Mouse (Mus musculus) MEL (cell line): ENCODE measurements around the gene C1ql1. TPM values are rescaled to one million over a fixed set of nuclear protein-coding genes. Genes with fewer than 3 reads are reported as not detected.
"Not testable (repeated sequence)": the region's sequence is repeated elsewhere in the genome, so short reads cannot be mapped to it uniquely, and the experiment has no call there.

Experiments
- DNase-seq: peaks from one replicate; pipeline ENCODE4 v3.0.0; 2011; ENCODE audit warnings: low read depth, low spot score
- H3K27ac ChIP-seq: 2 replicates; pipeline ENCODE4 v1.5.1; 2012; ENCODE audit warnings: low read depth, mild to moderate bottlenecking, control low read depth, low read length, moderate library complexity; ENCODE audit not compliant: control insufficient read depth
- H3K27me3 ChIP-seq, 2 experiments: fragments of 150-350 bp in 1 of 2; sonication (generic) in 1 of 2; 2 replicates each; pipeline ENCODE4 v1.6.1; 2012; ENCODE audit warnings: low read length in 2 of 2, mild to moderate bottlenecking in 2 of 2, improper control_type of control experiment in 1 of 2, moderate library complexity in 1 of 2; ENCODE audit not compliant: insufficient read depth in 2 of 2, control insufficient read depth in 1 of 2
- H3K36me3 ChIP-seq, 2 experiments: 2 replicates each; pipeline ENCODE4 v1.6.1; 2012 to 2014; ENCODE audit warnings: low read length in 2 of 2, improper control_type of control experiment in 1 of 2, inconsistent platforms in 1 of 2, mild to moderate bottlenecking in 1 of 2; ENCODE audit not compliant: insufficient read depth in 2 of 2, control insufficient read depth in 1 of 2
- H3K4me1 ChIP-seq, 2 experiments: fragments of 150-350 bp in 1 of 2; sonication (generic) in 1 of 2; 2 replicates each; pipeline ENCODE4 v1.6.1; 2012; ENCODE audit warnings: low read length in 2 of 2, improper control_type of control experiment in 1 of 2, mild to moderate bottlenecking in 1 of 2; ENCODE audit not compliant: insufficient read depth in 2 of 2, control insufficient read depth in 1 of 2
- H3K4me3 ChIP-seq, 2 experiments: fragments of 150-350 bp in 1 of 2; sonication (generic) in 1 of 2; 2 replicates each; pipeline ENCODE4 v1.5.1; 2012; ENCODE audit warnings: low read depth in 2 of 2, low read length in 2 of 2, mild to moderate bottlenecking in 2 of 2, moderate library complexity in 2 of 2, control low read depth in 1 of 2, improper control_type of control experiment in 1 of 2; ENCODE audit not compliant: control insufficient read depth in 1 of 2, insufficient read depth in 1 of 2
- H3K79me2 ChIP-seq: 2 replicates; pipeline ENCODE4 v1.6.1; 2012; ENCODE audit warnings: mild to moderate bottlenecking, low read length, moderate library complexity; ENCODE audit not compliant: control insufficient read depth, poor library complexity, insufficient read depth
- H3K9ac ChIP-seq: 2 replicates; pipeline ENCODE4 v1.6.1; 2012; ENCODE audit warnings: low read depth, mild to moderate bottlenecking, control low read depth, low read length, moderate library complexity; ENCODE audit not compliant: control insufficient read depth, poor library complexity, severe bottlenecking
- H3K9me3 ChIP-seq: fragments of 150-350 bp; sonication (generic); replicated peaks from 2 replicates; pipeline ENCODE4 v1.6.1; 2012; ENCODE audit warnings: mild to moderate bottlenecking, low read length, improper control_type of control experiment, moderate library complexity; ENCODE audit not compliant: insufficient read depth
- BHLHE40 ChIP-seq: IDR thresholded peaks from 2 replicates; pipeline ENCODE4 v1.6.1; 2012; ENCODE audit warnings: low read depth, mild to moderate bottlenecking, inconsistent platforms, low read length, improper control_type of control experiment, borderline replicate concordance
- CTCF ChIP-seq, 3 experiments: IDR thresholded peaks in 2 of 3; conservative IDR thresholded peaks in 1 of 3; 2 replicates each; pipeline ENCODE4 v1.5.1; 2011 to 2012; ENCODE audit warnings: low read length in 3 of 3, low read depth in 2 of 3, mild to moderate bottlenecking in 2 of 3, improper control_type of control experiment in 1 of 3, inconsistent platforms in 1 of 3, mixed read lengths in 1 of 3, moderate library complexity in 1 of 3; ENCODE audit not compliant: control insufficient read depth in 1 of 3, insufficient read depth in 1 of 3, poor library complexity in 1 of 3, severe bottlenecking in 1 of 3
- E2F4 ChIP-seq: IDR thresholded peaks from 2 replicates; pipeline ENCODE4 v1.6.1; 2011; ENCODE audit warnings: low read depth, low read length, improper control_type of control experiment, borderline replicate concordance
- ETS1 ChIP-seq: IDR thresholded peaks from 2 replicates; pipeline ENCODE4 v1.6.1; 2012; ENCODE audit warnings: low read depth, mild to moderate bottlenecking, inconsistent platforms, low read length, improper control_type of control experiment, moderate library complexity
- GATA1 ChIP-seq: IDR thresholded peaks from 2 replicates; pipeline ENCODE4 v1.6.1; 2011; ENCODE audit warnings: low read depth, low read length, improper control_type of control experiment
- MXI1 ChIP-seq: IDR thresholded peaks from 2 replicates; pipeline ENCODE4 v1.6.1; 2011; ENCODE audit warnings: mild to moderate bottlenecking, low read depth, low read length, improper control_type of control experiment
- NRF1 ChIP-seq: IDR thresholded peaks from 2 replicates; pipeline ENCODE4 v1.6.1; 2014; ENCODE audit warnings: low read depth, mild to moderate bottlenecking, inconsistent platforms, low read length, improper control_type of control experiment, moderate library complexity; ENCODE audit not compliant: poor library complexity, insufficient read depth, severe bottlenecking
- RAD21 ChIP-seq: IDR thresholded peaks from 2 replicates; pipeline ENCODE4 v1.6.1; 2011; ENCODE audit warnings: mild to moderate bottlenecking, low read depth, low read length, improper control_type of control experiment
- SIN3A ChIP-seq: IDR thresholded peaks from 2 replicates; pipeline ENCODE4 v1.6.1; 2012; ENCODE audit warnings: low read length, improper control_type of control experiment, inconsistent platforms
- SMC3 ChIP-seq: IDR thresholded peaks from 2 replicates; pipeline ENCODE4 v1.6.1; 2011; ENCODE audit warnings: low read depth, low read length, improper control_type of control experiment
- TBP ChIP-seq: IDR thresholded peaks from 2 replicates; pipeline ENCODE4 v1.8.0; 2011; ENCODE audit warnings: low read depth, low read length, improper control_type of control experiment
- TCF12 ChIP-seq: IDR thresholded peaks from 2 replicates; pipeline ENCODE4 v1.6.1; 2014; ENCODE audit warnings: low read depth, mild to moderate bottlenecking, inconsistent platforms, low read length, improper control_type of control experiment, moderate library complexity
- UBTF ChIP-seq: IDR thresholded peaks from 2 replicates; pipeline ENCODE4 v1.6.1; 2012; ENCODE audit warnings: low read depth, mild to moderate bottlenecking, inconsistent platforms, low read length, improper control_type of control experiment, moderate library complexity, borderline replicate concordance; ENCODE audit not compliant: insufficient read depth
- ZC3H11A ChIP-seq: IDR thresholded peaks from 2 replicates; pipeline ENCODE4 v1.6.1; 2012; ENCODE audit warnings: low read depth, mild to moderate bottlenecking, inconsistent platforms, low read length, improper control_type of control experiment
- ZMIZ1 ChIP-seq: IDR thresholded peaks from 2 replicates; pipeline ENCODE4 v1.6.1; 2012; ENCODE audit warnings: low read depth, mild to moderate bottlenecking, inconsistent platforms, low read length, improper control_type of control experiment, moderate library complexity
- polyA plus RNA-seq, 2 experiments: library from polyadenylated mRNA; stranded (reverse) in 1 of 2; unstranded in 1 of 2; fragments of >175 nt in 1 of 2; fragments of >200 nt in 1 of 2; gene quantifications; 2 replicates each; pipeline versions ENCODE4 v1.2.1 to v1.2.4; 2012; ENCODE audit warnings: low replicate concordance in 2 of 2, low read depth in 1 of 2; ENCODE audit not compliant: insufficient read length in 2 of 2, insufficient read depth in 1 of 2, missing spikeins in 1 of 2
- total RNA-seq: library from RNA; depleted of rRNA; stranded (reverse); fragments of 300-350 nt; gene quantifications from 2 replicates; pipeline ENCODE4 v1.2.3, GENCODE M21; 2012

Gene C1ql1
- total and polyA plus RNA-seq, 3 experiments = not detected

DNA sequence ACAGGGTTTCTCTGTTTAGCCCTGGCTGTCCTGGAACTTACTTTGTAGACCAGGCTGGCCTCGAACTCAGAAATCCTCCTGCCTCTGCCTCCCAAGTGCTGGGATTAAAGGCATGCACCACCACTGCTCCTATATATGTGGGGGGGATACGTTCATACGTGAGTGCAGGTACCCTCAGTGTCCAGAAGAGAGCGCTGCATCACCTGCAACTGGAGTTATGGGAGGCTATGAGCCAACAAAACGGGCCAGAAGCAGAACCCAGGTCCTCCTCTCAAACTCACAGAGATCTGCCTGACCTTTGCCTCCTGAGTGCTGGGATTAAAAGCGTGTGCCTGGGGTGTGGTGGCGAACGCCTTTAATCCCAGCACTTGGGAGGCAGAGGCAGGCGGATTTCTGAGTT is 29.5 kb upstream of the C1ql1 start:
- peak; percentile 41 for DNase-seq
- not testable (repeated sequence) for H3K9me3 ChIP-seq, H3K27ac ChIP-seq, H3K9ac ChIP-seq, H3K79me2 ChIP-seq, H3K36me3 ChIP-seq, H3K4me1 ChIP-seq, H3K27me3 ChIP-seq, H3K4me3 ChIP-seq
- TF ChIP-seq RAD21 (peak; percentile 40), CTCF (IDR thresholded peaks at IDR 0.05 in 2 of 3, conservative IDR thresholded peaks at IDR 0.05 in 1 of 3; ENCODE audit: control insufficient read depth in 1 of 3, insufficient read depth in 1 of 3, low read depth in 2 of 3, low read length in 3 of 3, poor library complexity in 1 of 3, severe bottlenecking in 1 of 3) (peak; percentile 25 to 50 (median 50); a peak in 5 of 6 replicates), SMC3 (peak; percentile 41)

DNA sequence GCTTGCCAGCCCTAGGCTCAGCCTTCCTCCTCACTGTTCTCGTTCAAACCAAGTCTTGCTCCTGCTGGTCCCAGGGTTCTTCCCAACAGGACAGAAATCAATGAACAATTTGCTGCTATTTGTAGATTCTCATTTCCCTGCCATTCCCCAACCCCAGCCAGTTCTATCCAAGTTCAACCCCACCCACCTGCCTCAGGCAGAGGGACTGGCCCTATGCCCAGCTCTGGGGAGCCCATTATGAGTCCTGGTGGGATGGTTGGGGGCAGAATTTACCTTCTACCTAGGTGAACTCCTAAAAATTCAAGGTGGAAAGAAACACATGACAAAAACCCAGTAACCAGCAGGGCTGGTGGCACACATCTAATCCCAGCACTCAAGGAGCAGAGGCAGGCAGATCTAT is 25.8 kb upstream of the C1ql1 start:
- H3K27ac ChIP-seq = no peak overlapping the region
- no peaks in the 10 kb centered on the region for H3K79me2 ChIP-seq

GRCm38 (mm10) chr11:102971604-102972003 is 25.1 kb upstream of the C1ql1 start:
- no peaks in the 10 kb centered on the region for H3K36me3 ChIP-seq
- H3K27me3 ChIP-seq = peaks cover 19 to 26% of the 10 kb centered on the region in 2 experiments
- no peaks in the 10 kb centered on the region for H3K4me1 ChIP-seq
- no peak overlapping the region for H3K27ac ChIP-seq
- DNase-seq = no peak
- H3K4me3 ChIP-seq = no peak overlapping the region
- no peak for TF ChIP-seq BHLHE40
- no peak for TF ChIP-seq ETS1
- no peak for TF ChIP-seq ZC3H11A
- no peak for TF ChIP-seq E2F4
- no peak for TF ChIP-seq GATA1
- no peak for TF ChIP-seq CTCF (IDR thresholded peaks at IDR 0.05 in 2 of 3, conservative IDR thresholded peaks at IDR 0.05 in 1 of 3; ENCODE audit: control insufficient read depth in 1 of 3, insufficient read depth in 1 of 3, low read depth in 2 of 3, low read length in 3 of 3, poor library complexity in 1 of 3, severe bottlenecking in 1 of 3)
- no peak for TF ChIP-seq NRF1
- no peak for TF ChIP-seq UBTF
- no peak for TF ChIP-seq RAD21
- no peak for TF ChIP-seq TBP
- TF ChIP-seq SIN3A = no peak
- TF ChIP-seq ZMIZ1 = no peak
- no peaks in the 10 kb centered on the region for H3K79me2 ChIP-seq
- no peak overlapping the region for H3K9ac ChIP-seq
- H3K9me3 ChIP-seq = no peaks in the 10 kb centered on the region

More for the DNA sequence above, 25.8 kb upstream of the C1ql1 start:
- H3K9me3 ChIP-seq = no peaks in the 10 kb centered on the region
- H3K4me1 ChIP-seq = no peaks in the 10 kb centered on the region
- TF ChIP-seq RAD21 (no peak), ZMIZ1 (no peak), SMC3 (no peak), TCF12 (no peak), MXI1 (no peak)
- no peaks in the 10 kb centered on the region for H3K36me3 ChIP-seq
- no peak for DNase-seq
- H3K27me3 ChIP-seq = peaks cover 18 to 23% of the 10 kb centered on the region in 2 experiments
- no peak overlapping the region for H3K9ac ChIP-seq
- no peak overlapping the region for H3K4me3 ChIP-seq
